8 mouse cellular contexts compared by ENCODE assay signal in the genomic region with DNA sequence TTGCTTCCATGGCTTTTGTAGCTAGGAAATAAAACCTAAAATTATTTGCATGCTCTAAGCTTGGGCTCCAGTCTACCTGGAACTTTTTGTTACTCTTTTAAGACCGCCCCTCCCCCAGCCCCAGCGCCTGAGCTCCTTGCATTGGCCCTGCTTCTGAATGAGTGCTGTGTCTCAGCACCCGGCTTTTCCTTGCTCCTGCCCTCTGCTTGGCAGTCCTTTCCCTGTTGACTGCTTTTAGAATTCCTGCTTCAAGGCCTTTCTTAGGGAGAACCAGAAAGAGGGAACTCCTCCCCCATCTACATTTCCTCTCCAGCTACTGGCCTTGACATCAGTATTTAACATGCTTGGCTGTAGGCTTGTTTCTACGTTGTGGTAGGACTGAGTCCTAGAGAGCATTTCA. TPM values are rescaled to one million over a fixed set of nuclear protein-coding genes. Genes with fewer than 3 reads are reported as not detected.
DNase-seq lines count a peak whose midpoint lies in the region; ATAC-seq and TF ChIP-seq lines count a peak whose summit lies in the region.

No protein-coding gene starts in this region.

- peak overlapping the region; percentile 12; the same call in 1 of the 2 replicates for H3K4me2 ChIP-seq in forebrain, embryonic 13.5 days
- H3K4me2 ChIP-seq in limb, embryonic 13.5 days (replicated peaks), result peak overlapping the region; percentile 48

- H3K4me1 ChIP-seq in kidney, adult 2 months (ENCODE audit: control insufficient read depth, insufficient read depth, low read length), result peaks cover 25% of the 10 kb centered on the region
- H3K4me1 ChIP-seq in forebrain, embryonic 13.5 days, result peaks cover 41% of the 10 kb centered on the region
- peaks cover 43% of the 10 kb centered on the region for H3K4me1 ChIP-seq in limb, embryonic 13.5 days
- H3K4me1 ChIP-seq in thymus, adult 2 months (replicated peaks; ENCODE audit: control insufficient read depth, insufficient read depth, low read length), result peaks cover 17% of the 10 kb centered on the region

- ATAC-seq in forebrain, embryonic 13.5 days, result no peak
- no peak for ATAC-seq in limb, embryonic 13.5 days (ENCODE audit: low FRiP score, low read depth)

- H3K27ac ChIP-seq in kidney, adult 2 months (ENCODE audit: insufficient read depth, low read depth, low read length), result peak overlapping the region; percentile 36; the same call in 1 of the 2 replicates
- H3K27ac ChIP-seq in forebrain, embryonic 13.5 days, result no peak overlapping the region
- peak overlapping the region; percentile 69 for H3K27ac ChIP-seq in limb, embryonic 13.5 days
- no peak overlapping the region for H3K27ac ChIP-seq in thymus, adult 2 months (ENCODE audit: control insufficient read depth, insufficient read depth, low read length)

- H3K27me3 ChIP-seq in kidney, adult 2 months (replicated peaks; ENCODE audit: control insufficient read depth, insufficient read depth, low read length), result no peaks in the 10 kb centered on the region
- H3K27me3 ChIP-seq in forebrain, embryonic 13.5 days, result no peaks in the 10 kb centered on the region
- H3K27me3 ChIP-seq in limb, embryonic 13.5 days, result no peaks in the 10 kb centered on the region
- no peaks in the 10 kb centered on the region for H3K27me3 ChIP-seq in thymus, adult 2 months (ENCODE audit: control insufficient read depth, insufficient read depth, low read length)

- no peaks in the 10 kb centered on the region for H3K36me3 ChIP-seq in kidney, adult 2 months (ENCODE audit: control insufficient read depth, insufficient read depth, low read length)
- peaks cover under 1% of the 10 kb centered on the region; the same call in 1 of the 2 replicates for H3K36me3 ChIP-seq in forebrain, embryonic 13.5 days (ENCODE audit: poor library complexity, severe bottlenecking)
- 0 out of 2 replicates have a peak, but pooled peaks cover under 1% of the 10 kb centered on the region for H3K36me3 ChIP-seq in limb, embryonic 13.5 days
- no peaks in the 10 kb centered on the region for H3K36me3 ChIP-seq in thymus, adult 2 months (ENCODE audit: control insufficient read depth, insufficient read depth, low read length)

- H3K9ac ChIP-seq in forebrain, embryonic 13.5 days, result no peak overlapping the region
- peak overlapping the region; percentile 25; the same call in 1 of the 2 replicates for H3K9ac ChIP-seq in limb, embryonic 13.5 days

- TF ChIP-seq CTCF in kidney, adult 2 months (conservative IDR thresholded peaks at IDR 0.05; ENCODE audit: insufficient read depth, insufficient read length, low read depth, low read length), result no peak
- TF ChIP-seq CTCF in thymus, adult 2 months (IDR thresholded peaks at IDR 0.05; ENCODE audit: borderline replicate concordance, control insufficient read depth, extremely low read depth, insufficient read depth, low read length, poor library complexity), result no peak

- H3K9me3 ChIP-seq in forebrain, embryonic 13.5 days (replicated peaks), result no peaks in the 10 kb centered on the region
- no peaks in the 10 kb centered on the region for H3K9me3 ChIP-seq in limb, embryonic 13.5 days

- H3K4me3 ChIP-seq in kidney, adult 2 months (ENCODE audit: insufficient read depth, low read depth, low read length), result no peak overlapping the region
- H3K4me3 ChIP-seq in forebrain, embryonic 13.5 days, result no peak overlapping the region
- peak overlapping the region; percentile 7; the same call in 1 of the 2 replicates for H3K4me3 ChIP-seq in limb, embryonic 13.5 days
- no peak overlapping the region for H3K4me3 ChIP-seq in thymus, adult 2 months (ENCODE audit: control insufficient read depth, insufficient read depth, low read length)

- peak; percentile 45 for DNase-seq in kidney, adult 2 months
- no peak for DNase-seq in kidney, adult 18-20 months
- DNase-seq in ES-CJ7 (ENCODE audit: low read depth, low spot score), result peak; percentile 78
- DNase-seq in frontal cortex, postnatal 14 days (ENCODE audit: low spot score in 2 of 2), result no peak
- no peak for DNase-seq in thymus, adult 2 months
- no peak for DNase-seq in embryo, embryonic 10 days (ENCODE audit: low spot score)

- 23% methylated on average over 4 of the region's 4 CpGs for WGBS in kidney, adult 2 months
- WGBS in forebrain, embryonic 13.5 days, result 22% methylated on average over 4 of the region's 4 CpGs
- 19% methylated on average over 4 of the region's 4 CpGs for WGBS in limb, embryonic 13.5 days
- 76% methylated on average over 4 of the region's 4 CpGs for WGBS in thymus, adult 2 months

- TF ChIP-seq POLR2A in kidney, adult 2 months (IDR thresholded peaks at IDR 0.05; ENCODE audit: low read depth, low read length), result no peak
- TF ChIP-seq POLR2A in thymus, adult 2 months (IDR thresholded peaks at IDR 0.05; ENCODE audit: control insufficient read depth, extremely low read depth, insufficient read depth, low read length, poor library complexity), result no peak

RNA-seq across cellular contexts. Expression of gene Chka, which starts 4.0 kb away (rescaled TPM):
- 65.0 and 72.0 TPM in 2 replicates for polyA plus RNA-seq in kidney, adult 2 months (2012; rRNA removed)
- 53.1 and 54.8 TPM in 2 replicates for polyA plus RNA-seq in forebrain, embryonic 13.5 days (2015; fragmentation: Nextera tagmentation; extraction: Ambion mirVana)
- polyA plus RNA-seq in limb, embryonic 13.5 days (2015; fragmentation: Nextera tagmentation; extraction: Ambion mirVana), result 46.0 and 47.8 TPM in 2 replicates
- 39.1 and 44.2 TPM in 2 replicates for polyA plus RNA-seq in thymus, adult 2 months (2012; rRNA removed)

RNA-seq across cellular contexts. Expression of gene Tcirg1, which starts 51.3 kb away (rescaled TPM):
- 69.2 and 71.2 TPM in 2 replicates for polyA plus RNA-seq in kidney, adult 2 months (2012; rRNA removed)
- 10.4 and 11.3 TPM in 2 replicates for polyA plus RNA-seq in forebrain, embryonic 13.5 days (2015; fragmentation: Nextera tagmentation; extraction: Ambion mirVana)
- 40.3 and 52.9 TPM in 2 replicates for polyA plus RNA-seq in limb, embryonic 13.5 days (2015; fragmentation: Nextera tagmentation; extraction: Ambion mirVana)
- 270 and 293 TPM in 2 replicates for polyA plus RNA-seq in thymus, adult 2 months (2012; rRNA removed)

RNA-seq across cellular contexts. Expression of gene Ndufs8, which starts 57.0 kb away (rescaled TPM):
- polyA plus RNA-seq in kidney, adult 2 months (2012; rRNA removed), result 678 and 742 TPM in 2 replicates
- polyA plus RNA-seq in forebrain, embryonic 13.5 days (2015; fragmentation: Nextera tagmentation; extraction: Ambion mirVana), result 197 and 208 TPM in 2 replicates
- polyA plus RNA-seq in limb, embryonic 13.5 days (2015; fragmentation: Nextera tagmentation; extraction: Ambion mirVana), result 259 and 267 TPM in 2 replicates
- 287 and 340 TPM in 2 replicates for polyA plus RNA-seq in thymus, adult 2 months (2012; rRNA removed)

Comparison
In these comparisons a context has a peak if more than half of its experiments do, and no peak if none do; other contexts are left out.
1. DNase-seq: peak in kidney, adult 2 months (single experiment) and ES-CJ7 (single experiment); none in kidney, adult 18-20 months (single experiment), frontal cortex, postnatal 14 days (0 of 2), thymus, adult 2 months (single experiment) and embryo, embryonic 10 days (single experiment).
2. H3K27ac ChIP-seq: peak in kidney, adult 2 months (single experiment) and limb, embryonic 13.5 days (single experiment); none in forebrain, embryonic 13.5 days (single experiment) and thymus, adult 2 months (single experiment).